ENCODE assay signal across 32 mouse cellular contexts in the genomic region with DNA sequence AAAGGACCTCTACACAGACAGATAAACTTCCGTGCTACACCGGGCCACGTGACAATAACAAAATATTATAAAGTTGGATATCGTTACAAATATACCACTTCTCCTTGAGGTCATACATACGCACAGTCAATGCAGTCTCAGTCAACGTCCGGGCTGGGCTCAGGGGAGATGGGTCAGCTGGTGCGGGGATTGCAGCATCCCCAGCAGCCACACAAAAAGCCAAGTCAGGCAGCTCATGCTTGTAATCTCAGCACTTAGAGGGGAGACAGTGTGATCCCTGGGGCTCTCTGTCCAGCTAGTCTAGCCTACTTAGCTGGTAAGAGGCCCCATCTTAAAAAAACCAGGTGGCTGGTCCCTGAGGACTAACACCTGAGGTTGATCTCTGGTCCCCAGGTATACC. TPM values are rescaled to one million over a fixed set of nuclear protein-coding genes. Genes with fewer than 3 reads are reported as not detected.
"Had no signal": no experiment of that assay in that cellular context is flagged by ENCODE, and none has a peak within 500 bp of the region (broad histone marks: within the 10 kb centered on the region; RNA-seq: fewer than 3 reads in every experiment).

No protein-coding gene starts in this region.

- H3K36me3 ChIP-seq: embryonic facial prominence, embryonic 10.5 days; embryonic facial prominence, embryonic 12.5 days; embryonic facial prominence, embryonic 13.5 days; embryonic facial prominence, embryonic 15.5 days; forebrain, embryonic 10.5 days; forebrain, embryonic 12.5 days; forebrain, embryonic 15.5 days had no signal

- DNase-seq: cerebellum, adult 2 months; cerebellum, adult 8-10 months; cerebellum, adult 9-10 months; cerebellum, adult 9-11 months; cerebellum, postnatal 10 days; cerebellum, postnatal 14 days; cerebellum, postnatal 25 days; cerebellum, postnatal 36 days; embryo, embryonic 11 days; forebrain, postnatal 0 days; gastrocnemius, adult 2 months; gastrocnemius, postnatal 10 days; gastrocnemius, postnatal 14 days; gastrocnemius, postnatal 25 days; gastrocnemius, postnatal 36 days had no signal

- H3K27ac ChIP-seq: embryonic facial prominence, embryonic 10.5 days; embryonic facial prominence, embryonic 12.5 days; embryonic facial prominence, embryonic 13.5 days; embryonic facial prominence, embryonic 15.5 days; forebrain, embryonic 10.5 days; forebrain, embryonic 12.5 days; forebrain, embryonic 13.5 days; forebrain, embryonic 15.5 days; gastrocnemius, adult 2 months had no signal

- ATAC-seq: forebrain, embryonic 13.5 days; forebrain, embryonic 14.5 days; forebrain, embryonic 15.5 days; forebrain, embryonic 16.5 days; forebrain, postnatal 0 days had no signal

- H3K4me1 ChIP-seq: embryonic facial prominence, embryonic 10.5 days; embryonic facial prominence, embryonic 12.5 days; embryonic facial prominence, embryonic 13.5 days; embryonic facial prominence, embryonic 15.5 days; forebrain, embryonic 10.5 days; forebrain, embryonic 12.5 days; forebrain, embryonic 13.5 days; forebrain, embryonic 15.5 days had no signal

- H3K27me3 ChIP-seq: embryonic facial prominence, embryonic 12.5 days; embryonic facial prominence, embryonic 13.5 days; embryonic facial prominence, embryonic 15.5 days; forebrain, embryonic 12.5 days; forebrain, embryonic 13.5 days; forebrain, embryonic 15.5 days had no signal

- H3K9ac ChIP-seq: embryonic facial prominence, embryonic 12.5 days; embryonic facial prominence, embryonic 13.5 days; embryonic facial prominence, embryonic 15.5 days; forebrain, embryonic 12.5 days; forebrain, embryonic 13.5 days; forebrain, embryonic 15.5 days; forebrain, postnatal 0 days had no signal

- H3K9me3 ChIP-seq: embryonic facial prominence, embryonic 10.5 days; embryonic facial prominence, embryonic 12.5 days; embryonic facial prominence, embryonic 13.5 days; embryonic facial prominence, embryonic 15.5 days; forebrain, embryonic 10.5 days; forebrain, embryonic 12.5 days; forebrain, embryonic 13.5 days; forebrain, embryonic 15.5 days had no signal

- H3K4me2 ChIP-seq: embryonic facial prominence, embryonic 12.5 days; embryonic facial prominence, embryonic 13.5 days; embryonic facial prominence, embryonic 15.5 days; forebrain, embryonic 12.5 days; forebrain, embryonic 13.5 days; forebrain, embryonic 15.5 days had no signal

- H3K4me3 ChIP-seq: embryonic facial prominence, embryonic 10.5 days; embryonic facial prominence, embryonic 12.5 days; embryonic facial prominence, embryonic 13.5 days; embryonic facial prominence, embryonic 15.5 days; erythroblast, embryonic 14.5 days; forebrain, embryonic 10.5 days; forebrain, embryonic 12.5 days; forebrain, embryonic 13.5 days; forebrain, embryonic 15.5 days; gastrocnemius, adult 2 months had no signal

RNA-seq across cellular contexts. Expression of a gene that starts 46.3 kb away (rescaled TPM):
- total RNA-seq: common myeloid progenitor, adult 5-6 weeks; forebrain, postnatal 0 days; gastrocnemius, adult 18-20 months; gastrocnemius, adult 2 months; gastrocnemius, adult 8-10 months; gastrocnemius, postnatal 14 days; gastrocnemius, postnatal 25 days; gastrocnemius, postnatal 36 days; granulocyte monocyte progenitor cell, adult 5-6 weeks; heart, adult 8-10 months had no signal
- polyA plus RNA-seq: embryonic facial prominence, embryonic 11.5 days; forebrain, embryonic 14.5 days; forebrain, embryonic 15.5 days had no signal
